Mouse (Mus musculus) ES-E14 (cell line): Measurements from ENCODE around the gene Cfap61. TPM values are rescaled to one million over a fixed set of nuclear protein-coding genes. Genes with fewer than 3 reads are reported as not detected.
A peak's percentile ranks its signal among the peaks of the same experiment; 100 is the strongest.
"Not testable (repeated sequence)": the region's sequence is repeated elsewhere in the genome, so short reads cannot be mapped to it uniquely, and the experiment has no call there.

Source experiments
- DNase-seq: peaks from one replicate; pipeline ENCODE4 v3.0.0-alpha.2; 2013; ENCODE audit warnings: low read depth, low spot score
- H3K27ac ChIP-seq: 2 replicates; pipeline ENCODE4 v1.5.1; 2012; ENCODE audit warnings: low read depth, mild to moderate bottlenecking, low read length, moderate library complexity, mixed read lengths; ENCODE audit not compliant: poor library complexity, insufficient read depth, severe bottlenecking
- H3K36me3 ChIP-seq: 2 replicates; pipeline ENCODE4 v1.6.1; 2012; ENCODE audit warnings: mild to moderate bottlenecking, low read length, moderate library complexity, mixed read lengths; ENCODE audit not compliant: control insufficient read depth, poor library complexity, insufficient read depth, severe bottlenecking
- H3K4me1 ChIP-seq, 2 experiments: fragments of 150-350 bp in 1 of 2; sonication (generic) in 1 of 2; 2 replicates each; pipeline ENCODE4 v1.6.1; 2012; ENCODE audit warnings: low read length in 2 of 2, mild to moderate bottlenecking in 1 of 2, mixed read lengths in 1 of 2; ENCODE audit not compliant: control insufficient read depth in 2 of 2, insufficient read depth in 2 of 2, poor library complexity in 1 of 2
- H3K4me3 ChIP-seq, 2 experiments: fragments of 150-350 bp in 1 of 2; sonication (generic) in 1 of 2; 2 replicates each; pipeline ENCODE4 v1.5.1; 2012; ENCODE audit warnings: low read length in 2 of 2, low read depth in 1 of 2, mild to moderate bottlenecking in 1 of 2, mixed read lengths in 1 of 2; ENCODE audit not compliant: insufficient read depth in 1 of 2, poor library complexity in 1 of 2, severe bottlenecking in 1 of 2
- H3K9ac ChIP-seq: 2 replicates; pipeline ENCODE4 v1.6.1; 2012; ENCODE audit warnings: low read depth, mild to moderate bottlenecking, low read length, mixed read lengths; ENCODE audit not compliant: poor library complexity, insufficient read depth, severe bottlenecking
- H3K9me3 ChIP-seq: fragments of 150-350 bp; sonication (generic); 2 replicates; pipeline ENCODE4 v1.6.1; 2012; ENCODE audit warnings: low read depth, mild to moderate bottlenecking, low read length; ENCODE audit not compliant: control insufficient read depth, insufficient read depth
- CHD2 ChIP-seq: IDR thresholded peaks from 2 replicates; pipeline ENCODE4 v1.6.1; 2014; ENCODE audit warnings: mild to moderate bottlenecking, low read depth, low read length, inconsistent platforms
- HCFC1 ChIP-seq: IDR thresholded peaks from 2 replicates; pipeline ENCODE4 v1.6.1; 2012; ENCODE audit warnings: low read length, inconsistent platforms, borderline replicate concordance; ENCODE audit not compliant: insufficient read depth
- MAFK ChIP-seq: IDR thresholded peaks from 2 replicates; pipeline ENCODE4 v1.6.1; 2014; ENCODE audit warnings: mild to moderate bottlenecking, low read depth, low read length, inconsistent platforms; ENCODE audit not compliant: insufficient read depth
- ZC3H11A ChIP-seq: IDR thresholded peaks from 2 replicates; pipeline ENCODE4 v1.6.1; 2012; ENCODE audit warnings: low read depth, mild to moderate bottlenecking, inconsistent platforms, low read length, borderline replicate concordance
- ZNF384 ChIP-seq: IDR thresholded peaks from 2 replicates; pipeline ENCODE4 v1.6.1; 2012; ENCODE audit warnings: low read depth, low read length, inconsistent platforms
- in situ Hi-C, 2 experiments: fragments of 600-800 bp; cut with MboI; formaldehyde crosslinking; loops; one replicate each; pipeline ENCODE4 v1.15.1; 2025; ENCODE audit warnings: low sequenced_read_pairs in 2 of 2, inconsistent platforms in 1 of 2; ENCODE audit not compliant: unreplicated experiment in 2 of 2
- total RNA-seq: library from RNA; depleted of rRNA; stranded (reverse); fragments of 300-350 nt; gene quantifications from 2 replicates; pipeline ENCODE4 v1.2.3, GENCODE M21; 2012

The Cfap61 gene
- total RNA-seq, 1 experiment: 0.45 TPM

DNA sequence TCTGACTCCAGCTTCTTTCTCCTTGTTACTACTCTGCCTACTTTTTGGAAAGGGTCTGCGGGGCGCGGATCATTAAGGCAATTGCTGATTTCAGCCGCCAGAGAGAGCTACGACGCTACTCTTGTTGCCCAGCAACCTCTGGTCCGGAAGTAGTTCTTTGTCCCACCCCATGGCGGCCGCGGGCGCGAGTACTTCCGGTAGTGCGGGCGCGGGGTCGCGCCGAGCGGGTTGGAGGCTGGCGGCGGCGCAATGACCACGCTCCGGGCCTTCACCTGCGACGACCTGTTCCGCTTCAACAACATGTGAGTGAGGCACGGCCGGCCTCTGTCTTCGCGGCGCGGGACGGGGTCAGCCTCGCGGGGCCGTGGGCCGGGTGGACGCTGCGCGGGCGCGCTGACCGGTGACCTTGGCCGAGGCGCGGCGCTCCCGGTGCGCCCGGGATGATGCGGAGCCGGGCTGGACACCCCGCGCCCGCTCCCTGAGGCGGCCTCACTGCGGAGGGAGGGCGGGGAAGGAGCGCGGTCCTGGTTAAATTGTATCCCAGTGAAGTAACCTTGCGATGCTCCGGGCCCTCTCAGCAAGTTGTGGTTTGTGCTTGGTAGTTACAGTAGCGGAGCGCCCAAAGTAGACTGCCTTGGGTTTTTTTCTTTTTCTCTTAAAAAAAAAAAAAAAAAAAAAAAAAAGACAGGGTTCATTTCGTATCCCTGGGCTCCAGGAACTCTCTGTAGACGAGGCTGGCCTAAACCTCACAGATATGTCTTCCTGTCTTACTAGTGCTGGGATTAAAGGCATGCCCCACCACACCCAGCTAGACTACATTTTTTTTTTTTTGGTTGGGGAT, 31.3 kb upstream of the Cfap61 start:
- Histone ChIP-seq H3K4me3 (peak overlapping the region; percentile 90 to 92), H3K36me3 (peaks cover 7% of the 10 kb centered on the region), H3K4me1 (peaks cover 6 to 15% of the 10 kb centered on the region in 2 experiments; a peak in 3 of 4 replicates), H3K9ac (peak overlapping the region; percentile 93), H3K27ac (peak overlapping the region; percentile 72), H3K9me3 (no peaks in the 10 kb centered on the region)
- in situ Hi-C loops: no loop called here
- peak; percentile 81 for DNase-seq
- TF ChIP-seq ZNF384: peak; percentile 60
- TF ChIP-seq ZC3H11A: no peak
- no peak for TF ChIP-seq MAFK
- TF ChIP-seq CHD2: peak; percentile 67; the same call in 1 of the 2 replicates
- TF ChIP-seq HCFC1: peak; percentile 80

- DNase-seq: no peak
- peaks cover 11% of the 10 kb centered on the region for H3K36me3 ChIP-seq
- TF ChIP-seq CHD2 (no peak), ZNF384 (no peak), ZC3H11A (no peak), HCFC1 (no peak), MAFK (no peak)
- in situ Hi-C loops: no loop called here
- H3K9me3 ChIP-seq: no peaks in the 10 kb centered on the region
- H3K9ac ChIP-seq: peak overlapping the region; percentile 93
- H3K4me3 ChIP-seq: peak overlapping the region; percentile 90 to 92
- H3K4me1 ChIP-seq: peaks cover 6 to 15% of the 10 kb centered on the region in 2 experiments; a peak in 3 of 4 replicates
- H3K27ac ChIP-seq: no peak overlapping the region
Observed at GRCm38 (mm10) chr2:145903983-145904616, 30.5 kb upstream of the Cfap61 start.

DNA sequence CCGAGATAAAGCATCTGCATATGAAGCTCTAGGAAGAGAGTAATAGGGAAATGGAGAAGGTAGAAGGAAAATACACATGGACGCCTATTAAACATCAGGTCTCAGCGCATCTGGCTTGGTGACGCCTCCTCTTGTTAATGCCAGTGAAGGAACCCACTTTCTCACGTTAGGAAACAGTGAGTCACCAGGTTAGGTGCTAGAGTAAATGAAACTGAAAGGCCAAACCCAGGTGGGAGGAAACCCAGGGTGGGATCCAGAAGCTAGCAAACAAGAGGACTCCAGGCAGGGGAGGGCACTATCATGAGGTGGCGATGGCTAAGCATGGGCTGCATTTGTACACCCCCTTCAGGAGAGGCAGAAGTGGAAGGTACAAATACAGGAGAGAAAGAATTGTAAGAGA, 29.4 kb upstream of the Cfap61 start:
- no peak overlapping the region for H3K27ac ChIP-seq
- in situ Hi-C loops: no loop called here

GRCm38 (mm10) chr2:145905884-145906283, 28.7 kb upstream of the Cfap61 start:
- Histone ChIP-seq H3K36me3 (peaks cover 15% of the 10 kb centered on the region), H3K4me3 (peak overlapping the region in 1 of 2 experiments; percentile 30; a peak in 1 of 4 replicates), H3K4me1 (peaks cover 4 to 15% of the 10 kb centered on the region in 2 experiments; a peak in 3 of 4 replicates)
- H3K9ac ChIP-seq, H3K27ac ChIP-seq, H3K9me3 ChIP-seq, in situ Hi-C loops, DNase-seq: not testable (repeated sequence)
- TF ChIP-seq ZNF384: peak; percentile 76

More for the DNA sequence above, 29.4 kb upstream of the Cfap61 start:
- no peaks in the 10 kb centered on the region for H3K9me3 ChIP-seq
- no peak for DNase-seq
- peaks cover 13% of the 10 kb centered on the region for H3K36me3 ChIP-seq
- H3K9ac ChIP-seq: peak overlapping the region; percentile 18
- TF ChIP-seq MAFK (no peak), CHD2 (no peak), HCFC1 (no peak), ZC3H11A (no peak), ZNF384 (no peak)
- peaks cover 4 to 15% of the 10 kb centered on the region in 2 experiments; a peak in 3 of 4 replicates for H3K4me1 ChIP-seq
- H3K4me3 ChIP-seq: peak overlapping the region; percentile 19 to 90; a peak in 2 of 4 replicates
